Mouse (Mus musculus) right cerebral cortex, postnatal 10 days (tissue): ENCODE measurements at regions not wholly inside any gene's neighbourhood (a gene's known extent, or its start where the extent isn't known, plus 50 kb on each side); places are given as distances from the start of the nearest gene placed in this dataset.

Experiments used
- DNase-seq, 2 experiments: peaks; one replicate each; pipeline ENCODE4 v3.0.0; 2021; ENCODE audit warnings: low spot score in 2 of 2

DNA sequence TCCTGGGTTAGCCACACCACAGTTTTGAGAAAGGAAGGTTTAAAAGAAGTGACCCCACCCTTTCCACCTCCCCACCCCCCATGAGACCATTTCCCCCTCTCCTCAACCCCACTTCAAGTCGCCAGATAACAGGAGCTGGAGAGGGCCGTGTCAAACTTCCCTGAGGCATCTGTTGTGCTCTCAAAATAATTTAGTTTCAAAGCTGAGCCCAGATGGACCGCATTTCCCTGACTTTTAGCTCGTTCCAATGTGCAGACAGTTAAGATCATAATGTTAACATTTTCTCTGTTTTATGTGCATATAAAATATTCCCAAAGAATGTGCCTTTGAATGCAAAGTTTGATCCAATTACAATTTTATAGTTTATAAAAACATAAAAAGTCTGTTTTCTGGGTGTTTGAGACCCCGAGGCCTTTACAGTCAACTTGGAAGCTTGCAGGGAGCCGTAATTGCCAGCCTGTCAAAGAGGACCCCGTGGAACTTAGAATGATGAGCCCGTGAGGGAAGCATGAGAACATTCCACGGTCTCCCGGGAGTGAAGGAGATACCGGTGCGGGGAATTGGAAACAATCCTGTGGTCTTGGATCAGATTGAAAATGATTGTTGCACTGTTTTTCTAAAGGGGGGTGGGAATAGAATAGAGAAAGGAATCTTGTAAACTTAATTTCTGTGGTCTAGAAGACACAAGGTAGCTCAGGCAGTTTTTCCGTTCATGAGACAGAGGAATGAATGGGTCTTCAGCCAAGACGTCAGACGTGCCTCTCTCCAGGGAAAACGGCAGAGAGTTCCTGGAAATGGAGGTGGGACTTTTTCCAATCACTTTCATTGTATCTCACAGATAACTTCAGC is 903.3 kb downstream of the Mrps31 start:
- peak in 1 of 2 experiments; percentile 45 for DNase-seq

DNA sequence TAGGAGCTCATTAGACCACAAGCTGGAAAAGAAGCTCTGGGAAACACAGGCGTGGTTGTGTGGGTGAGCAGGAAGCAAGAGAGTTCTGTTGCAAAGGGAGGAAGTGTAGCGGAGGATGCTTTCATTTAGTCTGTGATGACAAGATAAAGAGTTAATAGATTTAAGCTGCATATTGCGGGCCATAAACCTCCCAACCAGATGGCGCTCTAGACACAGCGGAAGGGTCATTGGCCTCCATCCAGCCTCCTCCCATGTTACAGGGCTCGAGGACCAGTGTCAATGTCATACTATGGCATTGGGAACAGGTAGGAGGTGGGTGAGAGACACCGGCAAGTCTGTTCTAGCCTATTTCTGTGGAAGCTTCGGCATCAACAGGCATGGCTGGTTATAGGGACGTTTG is 908.4 kb downstream of the Mrps31 start:
- peak in 1 of 2 experiments; percentile 30 for DNase-seq

DNA sequence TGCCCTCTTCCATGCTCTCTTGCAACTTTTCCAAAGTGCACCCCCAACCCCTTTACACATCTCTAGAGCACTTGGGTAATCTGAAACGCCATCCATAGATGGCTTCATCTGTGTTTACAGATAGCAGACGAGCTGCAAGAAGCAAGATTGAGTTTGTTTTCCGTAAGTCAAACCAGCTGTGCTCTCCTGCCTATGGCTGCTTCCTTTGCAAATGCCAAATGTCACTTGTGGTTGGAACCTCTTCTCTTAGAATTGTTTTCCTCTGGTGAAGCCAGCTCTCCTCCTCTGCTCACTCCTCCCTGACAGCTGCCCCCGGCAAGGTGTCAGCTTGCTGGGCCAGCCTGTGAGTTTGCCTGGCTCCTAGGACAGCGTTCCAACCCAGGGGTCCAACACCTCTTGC is 910.0 kb downstream of the Mrps31 start:
- no peak for DNase-seq

DNA sequence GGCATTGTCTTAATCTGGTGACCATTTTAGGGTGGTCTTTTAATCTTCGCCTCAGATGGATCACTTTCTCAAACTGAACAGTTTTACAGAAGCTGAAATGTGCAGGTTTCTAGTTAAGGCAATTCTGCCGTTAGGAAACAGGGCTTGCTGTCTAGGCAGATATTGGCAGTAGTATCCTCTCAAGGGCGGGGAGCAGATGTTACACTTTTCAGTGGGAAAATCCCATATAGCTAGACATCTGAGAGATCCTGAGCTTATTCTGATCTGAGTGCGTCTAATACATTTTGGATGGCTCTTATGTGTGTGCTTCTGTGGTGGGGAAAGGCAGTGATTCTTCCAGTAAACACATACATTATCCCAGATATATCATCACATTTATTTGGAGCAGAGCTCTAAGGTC is 916.1 kb downstream of the Mrps31 start:
- DNase-seq, result peak in 1 of 2 experiments; percentile 46

DNA sequence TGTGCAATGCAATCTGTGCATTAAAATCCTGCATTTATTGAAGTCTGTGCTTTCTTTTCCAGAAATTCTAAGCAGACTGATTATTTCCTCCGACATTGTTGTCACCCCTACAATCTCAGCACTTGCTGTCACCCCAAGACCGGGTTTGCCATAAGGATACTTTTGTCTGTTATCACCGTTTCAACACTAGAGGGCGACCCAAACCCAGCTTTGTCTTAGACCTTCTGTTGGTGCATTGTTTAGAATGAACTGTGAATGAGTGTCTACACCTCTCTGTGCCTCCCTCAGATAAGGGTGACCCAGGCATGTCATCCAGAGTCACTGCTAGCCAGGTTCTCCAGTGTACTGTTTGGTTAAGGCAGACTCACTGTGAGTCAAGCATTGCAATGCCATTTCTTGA is 933.0 kb downstream of the Mrps31 start:
- peak in 1 of 2 experiments; percentile 32 for DNase-seq

DNA sequence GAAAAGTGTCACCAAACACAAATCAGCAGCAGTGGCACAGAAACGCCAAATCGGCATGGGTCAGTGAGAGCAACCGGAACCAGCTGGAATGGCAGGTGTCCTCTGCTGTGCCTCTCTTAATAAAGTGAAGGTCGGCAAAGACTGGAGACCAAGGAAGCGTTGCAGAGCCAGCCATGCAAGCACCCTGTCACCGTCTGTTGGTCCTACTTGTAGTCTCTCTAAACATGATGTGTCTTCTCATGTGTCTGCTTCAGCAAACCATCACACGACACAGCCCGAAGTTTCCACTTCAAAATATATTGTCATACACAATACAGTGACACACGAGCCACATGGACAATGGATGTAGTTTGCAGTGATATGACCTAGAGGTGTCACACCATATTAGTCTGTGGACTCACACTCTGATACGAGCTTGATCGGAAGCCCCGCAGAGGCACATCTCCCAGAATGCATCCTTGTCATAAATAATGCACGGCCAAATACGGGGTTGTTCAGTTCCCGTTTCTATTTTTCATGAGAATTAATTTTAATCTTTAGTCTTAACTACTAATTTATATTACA is 940.3 kb downstream of the Mrps31 start:
- no peak for DNase-seq

DNA sequence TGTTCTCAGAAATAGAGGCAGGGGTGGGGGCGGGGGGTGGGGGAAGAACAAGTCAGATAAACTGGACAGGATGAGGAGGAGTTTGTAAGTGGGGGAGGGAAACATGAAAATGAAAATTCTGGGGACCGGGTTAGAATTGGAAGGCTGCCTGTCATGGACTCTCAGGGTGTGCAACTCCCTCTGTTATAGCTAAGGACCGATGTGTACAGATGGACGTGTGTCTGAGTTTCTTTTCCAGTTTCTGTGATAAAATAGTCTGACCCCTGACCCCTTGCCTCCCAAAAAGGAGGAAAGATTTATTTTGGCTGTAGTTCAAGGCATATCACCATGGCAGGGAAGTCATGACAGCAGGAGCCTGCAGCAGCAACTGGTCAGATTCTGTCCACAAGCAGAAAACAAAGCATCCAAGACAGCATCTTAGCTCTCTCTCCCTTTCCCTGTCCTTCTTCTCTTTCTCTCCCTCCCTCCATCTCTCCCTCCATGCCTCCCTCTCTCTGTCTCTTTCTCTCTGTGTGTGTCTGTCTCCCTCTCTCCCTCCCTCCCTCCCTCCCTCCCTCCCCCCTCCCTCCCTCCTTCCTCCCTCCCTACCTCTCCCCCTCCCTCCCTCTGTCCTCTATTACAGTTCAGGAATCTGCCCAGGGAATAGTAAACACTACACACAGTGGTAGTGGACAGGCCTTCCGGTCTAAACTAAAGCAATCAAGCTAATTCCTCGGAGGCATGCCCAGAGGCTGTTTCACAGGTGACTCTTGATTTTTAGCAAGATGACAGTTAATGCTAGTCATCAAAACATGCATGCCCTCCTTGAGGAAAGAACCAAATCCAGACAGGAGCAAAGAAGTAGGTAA is 941.3 kb downstream of the Mrps31 start:
- DNase-seq, result no peak

DNA sequence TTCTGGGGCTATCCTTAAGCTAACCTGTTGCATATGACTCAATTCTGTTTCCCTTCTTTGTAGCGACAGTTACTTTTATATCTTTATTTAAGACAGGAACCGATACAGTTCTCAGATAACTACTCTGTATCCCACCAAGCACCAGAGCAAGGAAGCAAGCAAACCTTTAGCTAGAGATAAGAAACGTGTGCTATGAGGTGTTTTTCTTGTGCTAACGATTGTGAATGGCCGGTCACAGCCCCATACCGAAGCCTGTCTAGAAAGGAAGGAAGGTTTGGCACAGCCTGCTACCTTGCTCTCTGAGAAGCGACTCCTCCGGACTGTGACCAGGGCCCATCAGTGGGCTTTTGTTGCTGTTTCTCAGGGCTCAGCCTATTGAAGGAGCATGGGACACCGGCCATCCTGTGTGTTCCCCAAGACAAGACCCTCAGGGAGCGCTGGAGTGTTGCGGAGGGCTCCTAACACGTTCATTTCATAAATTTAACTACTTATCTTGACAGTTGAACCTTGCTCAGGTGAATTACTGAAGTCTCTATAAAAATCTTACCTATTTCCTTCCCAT is 949.0 kb downstream of the Mrps31 start:
- DNase-seq, result no peak

DNA sequence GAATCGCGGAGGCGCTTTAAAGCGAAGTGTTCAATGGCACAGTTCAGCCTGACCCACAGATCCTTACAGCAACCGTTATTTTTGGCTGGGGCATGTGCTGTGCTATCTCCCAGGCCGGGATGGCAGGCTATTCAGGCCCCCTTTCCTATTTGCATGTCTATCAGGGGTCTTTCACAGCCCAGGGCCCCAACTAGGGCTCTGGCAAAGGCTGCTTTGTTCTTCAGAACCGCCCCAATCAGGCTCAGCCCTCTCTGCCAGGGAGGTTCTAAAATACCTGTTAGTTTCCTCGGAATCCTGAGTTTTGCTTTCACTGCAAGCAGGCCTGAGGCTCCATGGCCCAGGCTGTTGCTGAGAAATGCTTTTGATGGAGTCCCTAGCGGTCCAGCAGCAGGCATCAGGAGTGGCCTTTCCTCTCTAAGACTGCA is 949.7 kb downstream of the Mrps31 start:
- DNase-seq, result no peak
